ENCODE assay signal across 21 mouse cellular contexts in the genomic region with DNA sequence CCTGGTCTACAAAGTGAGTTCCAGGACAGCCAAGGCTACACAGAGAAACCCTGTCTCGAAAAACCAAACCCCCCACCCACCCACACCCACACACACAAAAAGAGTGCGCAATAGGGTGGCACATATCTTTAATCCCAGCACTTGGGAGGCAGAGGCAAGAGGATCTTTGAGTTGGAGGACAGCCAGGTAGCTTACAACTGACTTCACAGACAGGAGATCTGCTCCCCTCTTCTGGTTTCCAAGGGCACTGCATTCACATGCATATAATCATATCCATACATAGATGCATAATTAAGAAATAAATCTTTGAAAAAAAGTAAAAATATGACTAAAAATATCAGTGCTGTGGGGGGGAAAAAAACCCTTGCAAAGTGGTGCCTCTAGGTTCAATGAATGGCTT. TPM values are rescaled to one million over a fixed set of nuclear protein-coding genes. Genes with fewer than 3 reads are reported as not detected.
DNase-seq lines count a peak whose midpoint lies in the region; ATAC-seq and TF ChIP-seq lines count a peak whose summit lies in the region.
"Had no signal": no experiment of that assay in that cellular context is flagged by ENCODE, and none has a peak within 500 bp of the region (broad histone marks: within the 10 kb centered on the region; RNA-seq: fewer than 3 reads in every experiment).

No protein-coding gene starts in this region.

- H3K9ac ChIP-seq in heart, postnatal 0 days (replicated peaks; ENCODE audit: low read depth, low read length) = no peak overlapping the region
- H3K9ac ChIP-seq in lung, postnatal 0 days (replicated peaks; ENCODE audit: low read depth) = no peak overlapping the region
- no peak overlapping the region for H3K9ac ChIP-seq in liver, postnatal 0 days (replicated peaks)
- H3K9ac ChIP-seq: forebrain, embryonic 12.5 days; neural tube, embryonic 13.5 days had no signal

- H3K4me2 ChIP-seq in heart, postnatal 0 days (ENCODE audit: low read depth, low read length) = no peak overlapping the region
- no peak overlapping the region for H3K4me2 ChIP-seq in lung, postnatal 0 days (replicated peaks; ENCODE audit: low read depth, low read length)
- no peak overlapping the region for H3K4me2 ChIP-seq in liver, postnatal 0 days (ENCODE audit: low read depth, low read length)
- H3K4me2 ChIP-seq: forebrain, embryonic 12.5 days; neural tube, embryonic 13.5 days had no signal

- H3K4me1 ChIP-seq in heart, postnatal 0 days (ENCODE audit: control insufficient read depth, insufficient read depth) = peaks cover 10% of the 10 kb centered on the region
- H3K4me1 ChIP-seq in lung, postnatal 0 days (ENCODE audit: insufficient read depth, low read depth, low read length) = no peaks in the 10 kb centered on the region
- H3K4me1 ChIP-seq in liver, postnatal 0 days (ENCODE audit: insufficient read depth) = peaks cover 28% of the 10 kb centered on the region

- no peaks in the 10 kb centered on the region for H3K36me3 ChIP-seq in heart, postnatal 0 days (replicated peaks; ENCODE audit: control insufficient read depth, insufficient read depth, low read length)
- H3K36me3 ChIP-seq in lung, postnatal 0 days (ENCODE audit: insufficient read depth, low read length) = no peaks in the 10 kb centered on the region
- peaks cover 4% of the 10 kb centered on the region; the same call in 1 of the 2 replicates for H3K36me3 ChIP-seq in liver, postnatal 0 days (replicated peaks; ENCODE audit: insufficient read depth, low read length)
- H3K36me3 ChIP-seq: forebrain, embryonic 12.5 days; neural tube, embryonic 13.5 days had no signal

- H3K27me3 ChIP-seq in heart, postnatal 0 days (ENCODE audit: control insufficient read depth, insufficient read depth, low read length) = no peaks in the 10 kb centered on the region
- H3K27me3 ChIP-seq in lung, postnatal 0 days (replicated peaks; ENCODE audit: insufficient read depth, low read length) = no peaks in the 10 kb centered on the region
- H3K27me3 ChIP-seq in liver, postnatal 0 days (ENCODE audit: insufficient read depth, low read length) = no peaks in the 10 kb centered on the region
- H3K27me3 ChIP-seq: forebrain, embryonic 12.5 days; neural tube, embryonic 13.5 days; Patski had no signal

- no peak overlapping the region for H3K27ac ChIP-seq in heart, postnatal 0 days (ENCODE audit: low read depth)
- no peak overlapping the region for H3K27ac ChIP-seq in lung, postnatal 0 days (ENCODE audit: low read length)
- no peak overlapping the region for H3K27ac ChIP-seq in liver, postnatal 0 days (ENCODE audit: low read depth)
- H3K27ac ChIP-seq: forebrain, embryonic 12.5 days; gastrocnemius, adult 2 months; neural tube, embryonic 13.5 days had no signal

- 0 out of 2 replicates have a peak, but pooled peaks have one; percentile 3 for TF ChIP-seq CTCF in heart, postnatal 0 days (IDR thresholded peaks at IDR 0.05; ENCODE audit: low read depth)
- peak; percentile 29 for TF ChIP-seq CTCF in lung, postnatal 0 days (IDR thresholded peaks at IDR 0.05)
- TF ChIP-seq CTCF in liver, postnatal 0 days (IDR thresholded peaks at IDR 0.05; ENCODE audit: low read depth) = peak; percentile 42

- DNase-seq in heart, postnatal 0 days (ENCODE audit: low spot score) = no peak
- DNase-seq in heart, adult 11 months = no peak
- no peak for DNase-seq in lung, postnatal 0 days (ENCODE audit: low spot score)
- no peak for DNase-seq in lung, adult 18-20 months
- peak; percentile 27 for DNase-seq in brain, adult 2 months (ENCODE audit: low read depth, low spot score)
- no peak for DNase-seq in liver, postnatal 0 days
- DNase-seq in thymus, postnatal 0 days (ENCODE audit: low spot score) = no peak
- DNase-seq in kidney, adult 8-10 months = no peak
- DNase-seq: B cell, adult 2 months; cerebellum, adult 2 months; cerebellum, postnatal 36 days; gastrocnemius, adult 2 months; heart, postnatal 4 days; kidney, adult 9 months; layer of hippocampus, postnatal 36 days; lung, postnatal 36 days; right cerebral cortex, adult 18-20 months; thymus, postnatal 25 days had no signal

- no peak for TF ChIP-seq EP300 in heart, postnatal 0 days (IDR thresholded peaks at IDR 0.05; ENCODE audit: low read depth)
- no peak for TF ChIP-seq EP300 in lung, postnatal 0 days (IDR thresholded peaks at IDR 0.05)
- no peak for TF ChIP-seq EP300 in liver, postnatal 0 days (IDR thresholded peaks at IDR 0.05; ENCODE audit: low read depth)

- H3K4me3 ChIP-seq in heart, postnatal 0 days (ENCODE audit: low read depth, low read length) = no peak overlapping the region
- H3K4me3 ChIP-seq in lung, postnatal 0 days (ENCODE audit: low read depth, low read length) = no peak overlapping the region
- H3K4me3 ChIP-seq in liver, postnatal 0 days (ENCODE audit: low read depth, low read length) = no peak overlapping the region
- H3K4me3 ChIP-seq: forebrain, embryonic 12.5 days; gastrocnemius, adult 2 months; neural tube, embryonic 13.5 days had no signal

- H3K9me3 ChIP-seq in heart, postnatal 0 days (replicated peaks; ENCODE audit: control insufficient read depth, low read length) = no peaks in the 10 kb centered on the region
- H3K9me3 ChIP-seq in lung, postnatal 0 days (ENCODE audit: low read length) = no peaks in the 10 kb centered on the region
- no peaks in the 10 kb centered on the region for H3K9me3 ChIP-seq in liver, postnatal 0 days (ENCODE audit: low read length)
- H3K9me3 ChIP-seq: forebrain, embryonic 12.5 days; neural tube, embryonic 13.5 days had no signal

- WGBS in heart, postnatal 0 days = 92% methylated on average over 2 of the region's 2 CpGs
- WGBS in lung, postnatal 0 days = 92% methylated on average over 2 of the region's 2 CpGs
- 78% methylated on average over 2 of the region's 2 CpGs for WGBS in liver, postnatal 0 days (ENCODE audit: insufficient replicate concordance)

- ATAC-seq in heart, postnatal 0 days (ENCODE audit: insufficient read depth, low read depth) = no peak
- no peak for ATAC-seq in lung, postnatal 0 days
- no peak for ATAC-seq in liver, postnatal 0 days
- ATAC-seq: Patski had no signal

RNA-seq across cellular contexts. Expression of a gene that starts 25.7 kb away (rescaled TPM):
- total RNA-seq in heart, postnatal 0 days (2014; rRNA removed; ENCODE audit: low replicate concordance) = 13.0 and 15.0 TPM in 2 replicates
- 26.8 and 28.1 TPM in 2 replicates for polyA plus RNA-seq in heart, postnatal 0 days (2015; fragmentation: Nextera tagmentation; extraction: Ambion mirVana)
- polyA plus RNA-seq in lung, postnatal 0 days (2015; fragmentation: Nextera tagmentation; extraction: Ambion mirVana) = 33.3 and 37.3 TPM in 2 replicates
- polyA plus RNA-seq in liver, postnatal 0 days (2015; fragmentation: Nextera tagmentation; extraction: Ambion mirVana) = 20.2 and 20.7 TPM in 2 replicates
- 53.3 and 60.7 TPM in 2 replicates for polyA plus RNA-seq in thymus, postnatal 0 days (2015; fragmentation: Nextera tagmentation; extraction: Ambion mirVana)
